Mouse (Mus musculus): ENCODE data around the gene Rexo1.

Gene Rexo1

DNA sequence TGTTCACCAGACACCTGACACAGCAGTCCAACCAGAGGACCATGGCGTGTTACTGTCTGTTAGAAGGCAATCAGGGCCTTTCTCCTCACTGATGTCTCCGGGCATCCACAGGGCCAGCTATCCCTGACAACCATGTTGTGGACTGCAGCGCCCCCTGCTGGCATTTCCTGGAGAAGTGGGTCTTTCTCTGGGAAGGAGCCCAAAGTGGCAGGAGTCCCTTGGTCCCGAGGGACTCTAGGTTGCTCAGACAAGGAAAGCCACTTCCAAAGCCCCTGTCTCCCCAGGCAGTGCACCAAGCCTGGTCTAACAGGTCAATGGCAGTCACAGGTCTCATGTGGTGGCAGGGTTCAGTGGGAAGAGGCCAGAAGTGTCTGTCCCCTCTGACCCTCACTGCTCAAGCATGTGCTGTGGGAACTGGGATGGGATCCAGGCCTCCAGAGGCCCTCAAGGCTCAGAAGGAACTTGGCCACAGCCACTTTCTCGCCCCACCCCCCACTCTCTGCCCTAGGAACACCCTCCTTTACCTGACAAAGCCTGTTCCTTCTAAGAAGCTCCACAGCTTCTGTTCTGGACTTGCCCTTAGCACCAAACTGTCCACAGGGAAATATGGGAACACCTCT lies 3.9 kb downstream of the Rexo1 start:
- in situ Hi-C loops (cut with MboI, MseI), result no loop called here

DNA sequence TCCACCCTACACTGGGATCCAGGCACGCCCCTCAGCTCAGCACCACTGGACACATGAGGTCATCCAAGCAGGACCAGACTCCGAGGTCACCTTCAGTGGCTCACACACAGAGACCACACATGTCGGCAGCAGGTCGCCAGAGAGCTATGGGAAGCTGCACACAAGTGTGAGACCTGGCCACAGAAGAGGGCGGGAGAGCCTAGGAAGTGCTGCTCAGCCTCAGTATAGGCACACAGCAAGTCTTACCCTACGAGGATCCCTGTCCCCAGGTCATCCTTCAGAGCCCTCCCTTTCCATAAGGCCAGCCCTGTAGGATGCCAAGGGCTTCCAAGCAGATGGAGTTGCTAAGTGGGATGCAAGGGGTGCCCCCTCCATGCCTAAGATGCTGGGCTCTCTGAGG lies 7.4 kb downstream of the Rexo1 start:
- in situ Hi-C loops (cut with MboI, MseI), result loop anchor here (5.0 kb wide), 1 partner anchor 107 kb away; no protein-coding TSS in a partner anchor

DNA sequence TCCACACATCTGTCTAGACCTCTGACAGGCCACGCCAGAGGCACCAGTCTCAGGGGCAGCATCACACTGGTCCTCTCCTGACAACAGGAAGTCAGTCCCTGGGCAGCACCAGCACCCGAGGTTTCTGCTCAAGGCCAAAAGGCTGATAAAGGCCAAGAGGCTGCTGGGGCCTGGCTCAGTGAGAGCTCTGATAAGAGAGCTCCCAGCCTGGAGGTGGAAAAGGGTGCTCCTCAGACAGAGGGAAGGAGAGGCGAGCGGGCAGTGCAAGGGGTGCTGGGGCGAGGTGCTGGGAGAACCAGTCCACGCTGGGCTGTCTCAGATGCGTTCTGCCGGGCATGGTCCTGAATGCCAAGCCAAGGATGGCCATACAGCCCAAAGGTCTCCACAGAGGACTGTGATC lies 7.8 kb downstream of the Rexo1 start:
- in situ Hi-C loops (cut with MboI, MseI), result loop anchor here (5.0 kb wide), 1 partner anchor 106 kb away; no protein-coding TSS in a partner anchor

DNA sequence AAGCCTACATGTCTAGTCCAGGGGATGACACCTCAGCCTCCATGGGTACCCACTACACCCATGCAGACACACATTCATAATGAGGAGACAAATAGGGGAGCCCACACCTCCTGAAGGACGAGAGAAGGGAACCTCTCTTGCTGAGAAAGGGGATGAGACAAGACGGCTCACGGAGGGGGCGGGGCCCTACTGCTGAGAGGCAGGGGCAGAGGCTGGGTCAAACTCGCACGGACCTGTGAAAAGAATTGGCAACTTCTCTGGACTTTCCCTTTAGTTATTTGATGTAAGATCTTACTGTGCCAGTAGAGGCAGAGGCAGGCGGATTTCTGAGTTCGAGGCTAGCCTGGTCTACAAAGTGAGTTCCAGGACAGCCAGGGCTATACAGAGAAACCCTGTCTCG lies 9.0 kb downstream of the Rexo1 start:
- in situ Hi-C loops (cut with MboI, MseI), result loop anchor here (5.0 kb wide), 1 partner anchor 105 kb away; no protein-coding TSS in a partner anchor

DNA sequence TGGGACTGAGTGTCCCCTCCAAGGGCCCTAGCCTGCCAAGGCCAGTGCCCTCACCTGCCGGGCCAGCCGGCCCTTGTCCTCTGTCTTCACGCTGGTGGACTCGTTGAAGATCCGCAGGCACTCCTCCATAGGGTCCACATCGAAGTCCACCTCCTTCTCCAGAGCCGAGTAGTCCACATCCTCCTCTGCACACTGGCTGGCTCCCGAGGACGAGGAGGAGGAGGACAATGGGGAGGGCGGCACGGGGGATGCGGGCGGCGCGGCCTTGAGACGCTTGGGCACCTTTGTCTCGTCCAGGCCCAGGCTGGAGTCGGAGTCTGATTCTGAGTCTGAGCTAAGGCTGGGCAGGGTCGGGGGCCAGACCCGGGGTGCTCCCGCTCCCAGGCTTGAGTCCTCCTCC lies 12.1 kb downstream of the Rexo1 start:
- in situ Hi-C loops (cut with MboI, MseI), result no loop called here

DNA sequence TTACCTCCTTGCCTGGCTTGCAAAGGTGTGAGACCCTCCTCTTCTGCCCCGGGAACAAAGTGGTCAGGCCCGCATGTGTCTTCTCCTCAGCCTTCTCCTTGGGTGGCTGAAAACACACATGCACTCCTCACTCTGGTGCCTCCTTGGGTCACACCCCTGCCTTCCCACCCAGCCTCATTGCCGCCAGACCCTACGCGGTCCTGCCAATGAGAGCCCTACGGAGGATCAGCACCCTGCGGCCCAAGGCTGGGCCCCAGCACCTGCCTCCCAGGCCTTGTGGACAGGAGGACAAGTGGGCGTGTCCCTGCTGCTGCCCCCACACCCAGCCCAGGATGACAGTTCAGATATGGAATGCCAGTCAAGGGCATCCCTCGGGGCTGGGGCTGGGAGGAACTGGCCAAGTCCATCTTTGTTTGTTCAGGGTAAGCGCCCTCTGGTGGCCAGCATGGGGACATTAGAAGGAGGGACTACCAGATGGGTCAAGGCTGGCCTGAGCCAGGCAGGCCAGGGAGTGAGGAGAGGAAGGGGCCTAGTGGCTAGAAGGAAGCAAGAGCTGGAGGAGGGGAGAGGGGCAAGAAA lies 12.8 kb downstream of the Rexo1 start:
- in situ Hi-C loops (cut with MboI, MseI), result no loop called here

DNA sequence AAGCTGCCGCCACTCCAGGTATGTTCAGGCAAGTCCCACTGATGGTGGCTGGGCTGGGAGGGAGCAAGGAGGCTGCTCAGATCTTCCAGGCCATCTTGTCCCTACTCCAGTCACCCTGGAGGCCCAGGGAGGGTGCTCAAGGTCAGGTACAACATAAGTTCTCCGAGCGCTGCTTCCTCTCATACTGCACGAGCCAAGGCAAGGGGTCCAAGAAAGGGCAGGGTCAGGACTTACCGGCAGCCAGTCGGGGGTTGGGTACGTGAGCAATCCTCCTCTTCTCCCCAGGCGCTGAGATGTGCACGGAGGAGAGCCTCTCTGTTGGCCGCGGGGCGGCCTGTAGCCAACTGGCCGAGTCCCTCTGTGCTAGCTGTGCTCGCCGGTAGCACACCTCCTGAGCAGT lies 13.8 kb downstream of the Rexo1 start:
- in situ Hi-C loops (cut with MboI, MseI), result no loop called here

DNA sequence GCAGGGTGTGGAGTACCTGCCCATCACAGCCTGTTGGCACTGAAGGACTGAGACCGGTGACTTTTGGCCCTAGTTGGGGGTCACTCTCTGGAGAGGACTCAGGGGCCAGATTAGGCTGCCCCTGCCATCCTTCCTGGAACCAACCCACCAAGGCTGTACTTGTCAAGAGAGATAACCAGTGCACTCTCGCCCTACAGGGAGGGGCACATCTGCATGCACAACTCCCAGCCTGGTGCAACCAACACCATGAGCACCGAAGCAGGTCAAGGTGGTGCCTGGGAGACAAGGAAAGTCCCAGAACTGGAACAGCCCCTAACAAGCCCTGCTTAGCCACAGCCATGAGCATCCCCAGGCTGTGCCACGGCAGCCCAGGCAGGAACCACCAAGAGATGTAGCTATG lies 14.4 kb downstream of the Rexo1 start:
- in situ Hi-C loops (cut with MboI, MseI), result no loop called here

DNA sequence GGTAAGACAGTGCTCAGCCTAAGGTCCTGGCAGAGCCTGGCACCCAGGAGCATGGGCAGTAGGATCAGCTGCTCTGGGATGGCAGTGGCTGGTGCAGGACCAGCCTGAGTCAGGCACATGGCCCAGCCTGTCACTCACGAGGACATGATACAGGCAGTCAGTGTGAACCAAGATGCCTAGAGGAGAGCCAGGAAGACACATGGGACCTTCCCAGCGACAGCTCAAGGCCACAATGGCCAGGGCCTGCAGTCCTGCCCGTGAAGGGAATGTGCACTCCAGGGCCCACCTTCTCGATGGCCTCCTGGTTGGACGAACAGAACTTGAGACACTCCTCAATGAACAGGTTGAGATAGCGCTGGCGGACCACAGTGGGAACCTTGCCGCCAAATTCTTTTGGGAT lies 15.8 kb downstream of the Rexo1 start:
- in situ Hi-C loops (cut with MboI, MseI), result no loop called here

DNA sequence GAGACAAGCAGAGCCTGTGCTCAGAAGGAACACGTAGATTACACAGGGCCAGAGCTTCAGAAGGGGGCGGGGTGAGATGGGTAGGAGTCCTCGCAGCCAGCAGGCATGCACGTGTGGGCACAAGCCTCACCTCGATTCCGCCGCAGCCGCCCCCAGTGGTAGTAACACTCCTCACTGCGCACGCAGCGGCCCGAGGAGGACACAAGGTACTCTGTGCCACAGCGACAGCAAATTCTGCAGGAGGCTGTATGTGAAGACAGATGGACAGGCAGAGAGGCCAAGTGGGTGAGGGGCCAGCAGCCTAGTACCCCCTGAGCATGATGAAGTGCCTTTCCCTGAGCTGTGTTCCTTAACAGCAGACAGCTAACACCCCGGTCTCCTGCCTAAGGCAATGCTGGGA lies 17.5 kb downstream of the Rexo1 start:
- in situ Hi-C loops (cut with MboI, MseI), result no loop called here

DNA sequence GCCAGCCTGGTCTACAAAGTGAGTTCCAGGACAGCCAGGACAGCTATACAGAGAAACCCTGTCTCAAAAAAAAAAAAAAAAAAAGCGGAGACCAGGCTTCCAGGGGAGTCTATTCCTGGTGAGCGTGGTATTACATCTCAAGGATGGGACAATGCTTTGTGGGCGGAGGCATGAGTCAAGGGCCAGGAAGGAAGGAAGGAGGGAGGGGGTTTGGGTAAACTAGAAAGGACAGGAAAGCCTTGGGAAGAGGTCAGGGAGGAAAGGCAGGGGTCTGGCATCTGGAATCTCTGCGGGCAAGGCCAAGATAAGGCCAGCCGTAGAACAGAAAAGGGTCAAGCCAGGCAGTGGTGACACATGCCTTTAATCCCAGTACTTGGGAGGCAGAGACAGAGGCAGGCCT lies 21.9 kb downstream of the Rexo1 start:
- in situ Hi-C loops (cut with MboI, MseI), result no loop called here

DNA sequence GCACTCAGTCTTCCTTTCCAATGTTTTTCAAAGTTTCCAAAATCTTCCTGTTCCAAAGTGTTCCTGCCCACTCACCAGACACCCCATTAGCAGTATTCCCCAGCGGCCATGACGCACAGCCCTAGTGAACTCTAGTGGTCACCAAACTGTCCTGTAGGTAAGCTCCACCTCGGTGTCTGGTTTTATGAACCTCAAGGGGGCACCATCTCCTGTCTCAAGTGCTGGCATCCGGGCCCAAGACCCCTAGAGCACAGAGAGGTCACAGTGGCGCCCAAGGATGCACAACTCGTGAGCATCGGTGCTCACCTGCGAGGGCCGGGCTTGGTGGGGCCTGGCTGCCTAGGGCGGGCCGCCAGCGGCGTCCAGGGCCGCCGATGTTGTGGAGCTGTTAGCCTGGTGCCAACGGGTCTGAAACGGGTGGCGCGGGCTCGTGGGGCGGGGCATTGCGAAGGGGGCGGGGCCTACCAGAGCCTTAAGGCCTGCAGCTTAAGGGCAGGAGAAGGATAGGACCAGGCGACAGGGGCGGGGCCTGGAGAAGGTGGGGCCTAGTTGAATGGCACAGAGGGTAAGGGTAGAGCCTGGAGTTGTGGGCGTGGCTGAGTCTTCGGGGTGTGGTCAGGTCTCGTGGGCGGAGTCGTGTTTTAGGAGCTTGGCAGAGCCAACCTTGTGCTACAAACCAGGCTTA lies 22.5 kb downstream of the Rexo1 start, which contains the start of gene Atp8b3:
Atp8b3 (minus strand) TSS at position 415 of the 685 bp plus-strand sequence.
- in situ Hi-C loops (cut with MboI, MseI), result no loop called here

DNA sequence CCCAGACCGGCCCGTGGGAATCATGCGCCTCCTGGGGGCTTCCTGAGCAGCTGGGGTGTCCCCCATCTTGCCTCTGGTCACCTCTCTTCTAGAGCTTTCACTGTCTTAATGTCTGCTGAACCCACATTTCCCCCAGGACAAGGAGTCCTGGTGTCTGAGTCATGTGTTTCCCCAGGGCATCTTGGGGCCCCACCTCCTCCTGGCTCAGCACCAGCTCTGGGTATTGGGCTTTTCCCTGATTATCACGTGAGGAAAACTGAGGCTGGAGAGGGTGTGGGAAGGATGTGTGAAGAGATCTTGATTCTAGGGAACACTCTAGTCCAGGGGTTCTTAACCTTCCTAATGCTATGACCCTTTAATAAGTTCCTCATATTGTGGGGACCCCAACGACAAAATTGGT lies 23.2 kb downstream of the Rexo1 start:
- in situ Hi-C loops (cut with MboI, MseI), result no loop called here

DNA sequence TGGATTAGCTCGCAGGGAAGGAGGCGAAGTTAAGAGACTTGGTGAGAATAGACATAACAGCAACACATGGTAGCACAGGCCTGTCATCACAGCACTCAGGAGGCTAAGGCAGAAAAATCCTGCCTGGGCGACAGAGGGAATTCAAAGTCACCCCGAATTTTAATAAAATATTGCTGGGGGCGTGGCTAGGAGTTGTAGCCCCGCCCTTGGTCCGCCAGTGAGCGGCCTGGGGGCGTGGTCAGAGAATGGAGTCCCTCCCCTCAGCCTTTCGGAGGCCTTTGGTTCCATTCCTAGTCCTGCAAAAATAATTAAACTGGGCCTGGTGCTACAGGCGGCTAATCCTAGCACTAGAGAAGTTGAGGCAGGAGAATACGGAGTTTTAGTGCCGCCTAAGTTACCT lies 25.6 kb downstream of the Rexo1 start:
- in situ Hi-C loops (cut with MboI, MseI), result no loop called here

DNA sequence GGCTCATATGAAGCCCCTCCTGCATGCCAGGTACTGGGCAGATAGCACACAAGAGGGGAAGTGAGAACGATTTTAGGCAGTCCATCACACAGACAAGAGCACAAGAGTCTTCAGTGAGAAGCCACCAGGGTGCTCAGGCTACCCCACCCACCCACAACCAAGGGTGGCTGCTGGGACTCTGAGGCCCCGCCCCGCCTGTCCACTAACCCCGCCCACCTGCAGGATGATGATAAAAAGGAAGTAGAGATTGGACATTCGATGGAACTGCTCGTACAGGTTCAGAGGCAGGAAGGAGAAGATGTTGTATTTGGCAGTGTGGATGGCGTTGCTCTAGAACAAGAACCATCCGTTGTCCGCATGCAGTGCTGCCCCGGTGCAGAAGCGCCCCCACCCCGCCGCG lies 26.3 kb downstream of the Rexo1 start:
- in situ Hi-C loops (cut with MboI, MseI), result no loop called here

DNA sequence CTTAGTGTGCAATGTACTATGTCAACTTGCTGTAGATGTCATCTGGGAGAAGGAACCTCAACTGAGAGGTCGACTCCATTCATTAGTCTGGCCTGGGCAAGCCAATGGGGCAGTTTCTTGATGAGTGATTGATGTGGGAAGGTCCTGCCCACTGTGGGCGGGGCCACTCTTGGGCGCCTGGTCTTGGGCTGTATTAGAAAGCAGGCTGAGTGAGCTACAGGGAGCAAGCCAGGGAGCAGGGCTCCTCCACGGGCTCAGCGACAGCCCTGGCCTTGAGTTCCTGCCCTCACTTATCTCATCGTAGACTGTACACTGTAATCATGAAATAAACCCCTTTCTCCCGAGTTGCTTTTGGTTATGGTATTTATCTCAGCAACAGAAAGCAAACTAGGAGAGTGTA lies 27.7 kb downstream of the Rexo1 start:
- in situ Hi-C loops (cut with MboI, MseI), result no loop called here

DNA sequence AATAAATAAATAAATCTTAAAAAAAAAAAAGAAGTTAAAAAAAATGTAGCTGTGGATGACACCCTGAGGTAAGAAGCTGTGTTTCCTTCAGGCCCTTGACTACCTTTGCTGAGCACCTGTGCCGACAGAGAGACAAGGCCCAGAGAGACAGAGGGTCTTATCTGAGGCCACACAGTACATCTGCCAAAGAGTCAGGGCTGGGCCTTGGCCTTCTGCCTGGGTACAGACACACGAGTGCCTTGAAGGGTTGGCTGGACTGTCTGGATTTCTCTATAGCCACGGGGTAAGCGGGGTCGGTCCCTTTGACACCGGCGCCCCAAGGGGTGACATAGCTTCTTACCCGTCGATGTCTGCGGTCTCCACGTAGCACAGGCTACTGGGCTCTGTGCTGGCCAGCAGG lies 28.6 kb downstream of the Rexo1 start:
- in situ Hi-C loops (cut with MboI, MseI), result no loop called here

DNA sequence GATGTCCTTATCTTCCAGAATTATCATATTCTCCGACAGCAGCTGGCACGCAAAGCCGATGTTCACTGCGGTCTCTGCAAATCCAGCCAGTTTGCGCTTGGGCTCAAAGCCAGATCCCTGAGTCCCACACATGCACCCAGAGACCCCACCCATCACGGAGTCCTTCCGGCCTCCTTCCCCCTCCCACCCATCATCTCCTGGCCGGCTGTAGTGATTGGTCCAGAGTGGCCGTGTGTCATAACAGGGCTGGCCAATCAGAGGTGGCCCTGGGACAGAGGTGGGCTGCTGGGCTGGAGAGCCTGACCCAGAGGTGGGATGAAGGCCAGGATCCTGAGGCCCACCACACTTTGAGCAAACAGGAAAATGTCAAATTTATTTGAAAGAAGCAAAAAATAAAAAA lies 35.2 kb downstream of the Rexo1 start:
- in situ Hi-C loops (cut with MboI, MseI), result no loop called here

DNA sequence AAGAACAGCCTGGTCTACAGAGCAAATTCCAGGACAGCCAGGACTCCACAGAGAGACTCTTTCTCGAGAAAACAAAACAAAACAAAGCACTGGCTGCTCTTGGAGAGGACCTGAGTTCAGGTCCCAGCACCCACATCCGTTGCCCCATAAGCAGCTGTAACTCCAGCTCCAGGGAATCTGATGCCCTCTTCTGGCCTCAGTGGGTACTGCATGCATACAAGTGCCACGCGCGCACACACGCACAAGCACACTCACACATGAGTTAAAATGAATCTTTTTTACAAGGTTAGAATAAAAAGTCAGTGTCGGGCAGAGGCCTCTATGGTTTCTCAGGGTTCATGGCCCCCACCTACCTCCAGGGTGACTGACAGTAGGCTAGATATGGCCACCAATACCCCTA lies 38.1 kb downstream of the Rexo1 start:
- in situ Hi-C loops (cut with MboI, MseI), result no loop called here

DNA sequence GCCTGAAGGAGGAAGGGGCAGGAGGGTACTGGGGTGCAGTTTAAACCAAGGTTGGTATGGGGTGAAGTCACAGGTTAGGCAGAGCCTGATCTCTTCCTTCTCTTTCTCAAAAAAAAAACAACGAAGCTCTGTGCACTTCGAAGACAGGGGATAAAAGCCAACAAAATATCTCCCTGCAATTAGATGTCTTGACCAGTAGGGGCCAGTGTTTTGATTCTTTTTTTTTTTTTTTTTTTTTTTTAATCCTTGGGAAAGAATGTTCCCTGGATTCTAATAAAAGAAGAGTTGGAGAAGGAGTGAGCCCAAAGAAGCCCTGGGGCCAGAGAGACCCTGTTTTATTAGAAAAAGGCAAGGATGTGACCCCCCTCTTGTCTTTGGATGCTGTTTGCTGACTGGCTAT lies 42.1 kb downstream of the Rexo1 start:
- in situ Hi-C loops (cut with MboI, MseI), result no loop called here

DNA sequence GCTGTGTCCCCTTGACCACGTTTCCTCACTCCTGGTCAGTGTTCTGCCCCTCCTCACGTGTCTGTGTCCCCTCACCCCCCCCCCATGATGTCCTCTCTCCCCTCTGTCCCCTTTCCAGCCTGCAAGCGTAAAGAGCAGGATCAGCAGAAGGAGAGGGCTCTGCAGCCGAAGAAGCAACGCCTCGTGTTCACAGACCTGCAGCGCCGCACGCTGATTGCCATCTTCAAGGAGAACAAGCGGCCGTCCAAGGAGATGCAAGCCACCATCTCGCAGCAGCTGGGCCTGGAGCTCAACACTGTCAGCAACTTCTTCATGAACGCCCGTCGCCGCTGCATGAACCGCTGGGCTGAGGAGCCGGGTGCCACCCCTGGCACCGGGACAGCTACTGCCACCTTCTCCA lies 47.6 kb downstream of the Rexo1 start:
- in situ Hi-C loops (cut with MboI, MseI), result no loop called here

DNA sequence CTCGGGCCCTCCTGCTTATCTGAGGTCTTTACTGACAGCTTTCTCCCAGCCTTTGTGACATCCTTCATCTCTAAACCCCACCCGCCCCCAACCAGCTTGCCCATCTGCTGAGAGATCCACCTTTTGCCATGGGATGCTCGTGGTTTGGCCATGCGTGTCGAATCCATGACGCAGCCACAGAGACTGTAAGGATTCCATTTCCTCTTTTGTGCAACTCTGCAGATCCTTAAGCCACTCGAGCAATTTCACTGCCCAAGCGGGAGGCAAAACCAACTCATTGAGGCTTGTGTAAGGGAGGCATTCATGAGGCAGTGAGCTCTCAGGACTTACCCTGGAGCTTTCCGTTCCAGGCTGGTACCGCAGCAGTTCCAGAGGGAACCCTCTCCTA lies 51.1 kb downstream of the Rexo1 start:
- in situ Hi-C loops (cut with MboI, MseI), result no loop called here

Data from T-helper 1 cell (primary cell).